In the genomic region with DNA sequence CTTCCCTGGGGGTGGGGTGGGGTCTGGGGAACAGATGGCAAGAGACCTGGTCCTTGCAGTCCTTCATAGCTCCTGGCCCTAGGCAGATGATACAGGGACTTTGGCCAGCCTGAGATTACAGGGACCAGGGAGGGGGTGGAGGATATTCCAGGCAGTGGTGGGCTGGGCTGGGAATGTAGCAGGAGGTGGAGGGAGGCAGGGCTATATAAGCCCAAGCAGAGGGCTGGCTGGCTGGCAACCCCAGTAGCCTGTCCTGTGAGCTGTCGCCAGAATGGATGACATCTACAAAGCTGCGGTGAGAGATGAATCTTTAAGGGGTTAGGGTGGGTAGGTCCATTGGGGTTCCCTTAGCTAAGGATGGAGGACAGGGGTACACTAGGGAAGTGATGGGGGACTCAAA, we compare ENCODE assay signal across 8 mouse cellular contexts. TPM values are rescaled to one million over a fixed set of nuclear protein-coding genes. Genes with fewer than 3 reads are reported as not detected.
A peak's percentile ranks its signal among the peaks of the same experiment; 100 is the strongest.
DNase-seq lines count a peak whose midpoint lies in the region; ATAC-seq lines count a peak whose summit lies in the region.

A gene (plus strand): TSS at position 229 of the 400 bp plus-strand sequence.

- peak within 1 kb of the TSS; percentile 81 for H3K4me2 ChIP-seq in lung, embryonic 15.5 days
- peak within 1 kb of the TSS; percentile 83 for H3K4me2 ChIP-seq in forebrain, embryonic 16.5 days (ENCODE audit: low read length)
- peak within 1 kb of the TSS; percentile 97 for H3K4me2 ChIP-seq in hindbrain, embryonic 12.5 days (replicated peaks)
- H3K4me2 ChIP-seq in midbrain, embryonic 13.5 days (replicated peaks) = peak within 1 kb of the TSS; percentile 99

- WGBS in lung, embryonic 15.5 days = 55% methylated on average over 2 of the region's 2 CpGs
- WGBS in forebrain, embryonic 16.5 days = 84% methylated on average over 2 of the region's 2 CpGs
- WGBS in hindbrain, embryonic 12.5 days = 79% methylated on average over 2 of the region's 2 CpGs
- WGBS in midbrain, embryonic 13.5 days = 88% methylated on average over 2 of the region's 2 CpGs

- peak within 1 kb of the TSS; percentile 87 for H3K4me3 ChIP-seq in lung, embryonic 15.5 days
- H3K4me3 ChIP-seq in forebrain, embryonic 16.5 days (replicated peaks; ENCODE audit: low read length) = no peak within 1 kb of the TSS; the same call in 1 of the 2 replicates
- H3K4me3 ChIP-seq in hindbrain, embryonic 12.5 days = peak within 1 kb of the TSS; percentile 78; the same call in 1 of the 2 replicates
- H3K4me3 ChIP-seq in midbrain, embryonic 13.5 days (replicated peaks) = peak within 1 kb of the TSS; percentile 80

- H3K9me3 ChIP-seq in lung, embryonic 15.5 days = no peaks in the 10 kb centered on the region
- H3K9me3 ChIP-seq in forebrain, embryonic 16.5 days (ENCODE audit: control insufficient read depth, low read length) = no peaks in the 10 kb centered on the region
- no peaks in the 10 kb centered on the region for H3K9me3 ChIP-seq in hindbrain, embryonic 12.5 days (replicated peaks)
- no peaks in the 10 kb centered on the region for H3K9me3 ChIP-seq in midbrain, embryonic 13.5 days

- H3K27me3 ChIP-seq in lung, embryonic 15.5 days = no peaks in the 10 kb centered on the region
- H3K27me3 ChIP-seq in forebrain, embryonic 16.5 days (replicated peaks; ENCODE audit: control insufficient read depth, insufficient read depth, low read length) = no peaks in the 10 kb centered on the region
- no peaks in the 10 kb centered on the region for H3K27me3 ChIP-seq in hindbrain, embryonic 12.5 days
- no peaks in the 10 kb centered on the region for H3K27me3 ChIP-seq in midbrain, embryonic 13.5 days

- peak within 1 kb of the TSS; percentile 94 for H3K9ac ChIP-seq in lung, embryonic 15.5 days
- no peak within 1 kb of the TSS; the same call in 1 of the 2 replicates for H3K9ac ChIP-seq in forebrain, embryonic 16.5 days (replicated peaks; ENCODE audit: low read depth, low read length)
- H3K9ac ChIP-seq in hindbrain, embryonic 12.5 days = peak within 1 kb of the TSS; percentile 92
- H3K9ac ChIP-seq in midbrain, embryonic 13.5 days (replicated peaks) = peak within 1 kb of the TSS; percentile 92

- DNase-seq in lung, postnatal 14 days = no peak
- no peak for DNase-seq in ovary, postnatal 10 days (ENCODE audit: low spot score)
- no peak for DNase-seq in right cerebral cortex, postnatal 10 days (ENCODE audit: low spot score in 2 of 2)

- H3K36me3 ChIP-seq in lung, embryonic 15.5 days = peaks cover 16% of the 10 kb centered on the region
- peaks cover 5% of the 10 kb centered on the region for H3K36me3 ChIP-seq in forebrain, embryonic 16.5 days (ENCODE audit: control insufficient read depth, insufficient read depth)
- peaks cover 11% of the 10 kb centered on the region for H3K36me3 ChIP-seq in hindbrain, embryonic 12.5 days
- peaks cover 14% of the 10 kb centered on the region for H3K36me3 ChIP-seq in midbrain, embryonic 13.5 days

- peaks cover 19% of the 10 kb centered on the region for H3K4me1 ChIP-seq in lung, embryonic 15.5 days
- peaks cover 20% of the 10 kb centered on the region for H3K4me1 ChIP-seq in forebrain, embryonic 16.5 days (replicated peaks; ENCODE audit: control insufficient read depth, insufficient read depth, low read length)
- H3K4me1 ChIP-seq in hindbrain, embryonic 12.5 days = peaks cover 26% of the 10 kb centered on the region
- peaks cover 27% of the 10 kb centered on the region for H3K4me1 ChIP-seq in midbrain, embryonic 13.5 days (replicated peaks)

- ATAC-seq in lung, embryonic 15.5 days (ENCODE audit: borderline replicate concordance, extremely low read depth, low FRiP score, low TSS enrichment) = no peak
- no peak for ATAC-seq in forebrain, embryonic 16.5 days
- no peak for ATAC-seq in hindbrain, embryonic 12.5 days (ENCODE audit: low FRiP score)
- no peak for ATAC-seq in midbrain, embryonic 13.5 days
- ATAC-seq in activated CD4-positive, CD25-positive, alpha-beta regulatory T cell, adult 4 months = no peak

- H3K27ac ChIP-seq in lung, embryonic 15.5 days = peak within 1 kb of the TSS; percentile 16; the same call in 1 of the 2 replicates
- H3K27ac ChIP-seq in forebrain, embryonic 16.5 days (ENCODE audit: low read length) = no peak within 1 kb of the TSS; the same call in 1 of the 2 replicates
- H3K27ac ChIP-seq in hindbrain, embryonic 12.5 days = peak within 1 kb of the TSS; percentile 88; the same call in 1 of the 2 replicates
- H3K27ac ChIP-seq in midbrain, embryonic 13.5 days = peak within 1 kb of the TSS; percentile 90

RNA-seq across cellular contexts. Expression of the gene that starts here (rescaled TPM):
- polyA plus RNA-seq in lung, embryonic 15.5 days (2015; fragmentation: Nextera tagmentation; extraction: Ambion mirVana) = 91.8 and 115 TPM in 2 replicates
- 1.5 and 2.5 TPM in 2 replicates for polyA plus RNA-seq in forebrain, embryonic 16.5 days (2015; fragmentation: Nextera tagmentation; extraction: Ambion mirVana)
- polyA plus RNA-seq in hindbrain, embryonic 12.5 days (2016; fragmentation: Nextera tagmentation; extraction: Ambion mirVana) = 10.5 and 49.9 TPM in 2 replicates
- 1.1 and 1.9 TPM in 2 replicates for polyA plus RNA-seq in midbrain, embryonic 13.5 days (2015; fragmentation: Nextera tagmentation; extraction: Ambion mirVana)
- polyA plus RNA-seq in activated CD4-positive, CD25-positive, alpha-beta regulatory T cell, adult 4 months (2017; shearing (Covaris generic)) = not detected
